Mouse (Mus musculus): ENCODE measurements around the gene Tmtc1. TPM values are rescaled to one million over a fixed set of nuclear protein-coding genes. Genes with fewer than 3 reads are reported as not detected.

Gene Tmtc1
- polyA plus RNA-seq, 1 experiment from 2014 or later, result 0.66 TPM

DNA sequence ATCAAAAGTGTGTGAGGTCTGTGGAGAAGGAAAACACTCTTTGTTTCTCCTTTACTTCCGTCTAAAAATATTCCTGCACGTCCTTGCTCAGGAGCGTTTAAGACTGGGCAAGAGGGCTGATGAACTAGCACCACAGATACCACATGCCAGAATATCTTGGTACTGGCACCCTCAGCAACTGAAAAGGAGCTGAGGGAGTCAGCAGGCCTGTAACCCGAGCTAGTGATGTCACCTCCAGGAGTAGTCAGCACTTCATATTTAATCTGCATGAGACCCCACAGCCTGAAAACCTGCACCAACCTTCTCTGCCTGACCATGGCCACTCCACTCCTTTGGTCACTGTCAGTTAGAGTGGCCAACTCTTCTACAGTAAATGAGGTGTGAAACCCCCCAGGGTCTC lies 5.1 kb downstream of the Tmtc1 start:
- Histone ChIP-seq H3K4me3 (ENCODE audit: low read length) (no peak overlapping the region), H3K27ac (ENCODE audit: low read length) (no peak overlapping the region), H3K9ac (ENCODE audit: low read depth, low read length) (no peak overlapping the region), H3K9me3 (ENCODE audit: control insufficient read depth, low read length) (no peaks in the 10 kb centered on the region), H3K36me3 (ENCODE audit: control insufficient read depth, insufficient read depth, low read length) (no peaks in the 10 kb centered on the region), H3K27me3 (replicated peaks; ENCODE audit: control insufficient read depth, insufficient read depth, low read length) (peaks cover 19% of the 10 kb centered on the region), H3K4me1 (ENCODE audit: control insufficient read depth, insufficient read depth, low read length) (peaks cover 14% of the 10 kb centered on the region), H3K4me2 (ENCODE audit: low read depth, low read length) (no peak overlapping the region)
- no peak for ATAC-seq
- 66% methylated on average over 4 of the region's 4 CpGs for WGBS

- Histone ChIP-seq H3K27ac (ENCODE audit: low read length) (no peak overlapping the region), H3K4me1 (ENCODE audit: control insufficient read depth, insufficient read depth, low read length) (peaks cover 6% of the 10 kb centered on the region), H3K9ac (ENCODE audit: low read depth, low read length) (no peak overlapping the region), H3K36me3 (ENCODE audit: control insufficient read depth, insufficient read depth, low read length) (no peaks in the 10 kb centered on the region), H3K4me3 (ENCODE audit: low read length) (no peak overlapping the region), H3K4me2 (ENCODE audit: low read depth, low read length) (no peak overlapping the region), H3K9me3 (ENCODE audit: control insufficient read depth, low read length) (no peaks in the 10 kb centered on the region), H3K27me3 (replicated peaks; ENCODE audit: control insufficient read depth, insufficient read depth, low read length) (peaks cover 5% of the 10 kb centered on the region)
- ATAC-seq, result no peak
- 95% methylated on average over 1 of the region's 1 CpGs for WGBS
These were observed 6.6 kb downstream of the Tmtc1 start for GRCm38 (mm10) chr6:148437565-148437964.

DNA sequence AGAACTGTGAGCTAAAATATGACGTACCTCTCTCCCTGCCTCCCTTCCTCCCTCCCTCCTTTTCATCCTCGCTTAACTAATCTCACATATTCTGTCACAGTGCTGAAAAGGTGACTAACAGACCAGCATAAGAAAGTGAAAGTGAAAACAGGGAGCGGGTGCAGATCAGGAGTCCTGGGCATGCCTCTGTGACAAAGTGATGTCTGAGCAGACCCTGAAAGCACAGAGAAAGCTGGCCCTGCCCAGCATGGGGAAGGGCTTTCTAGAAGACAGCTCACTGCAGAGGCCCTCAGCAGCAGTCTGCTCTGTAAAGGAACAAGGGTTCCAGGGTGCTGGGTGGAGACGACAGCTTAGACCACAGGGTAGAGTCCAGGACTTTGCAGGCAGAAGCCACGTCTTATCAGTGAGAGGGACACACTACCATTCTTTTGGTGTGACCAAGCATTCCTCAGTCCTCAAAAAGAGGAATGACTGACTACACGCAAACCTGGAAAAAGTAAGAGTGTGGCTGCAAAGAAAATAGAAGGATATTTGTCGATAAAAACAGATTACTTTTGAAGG lies 7.7 kb downstream of the Tmtc1 start:
- 72% methylated on average over 7 of the region's 7 CpGs for WGBS

GRCm38 (mm10) chr6:148421577-148421976 lies 22.6 kb downstream of the Tmtc1 start:
- no peaks in the 10 kb centered on the region for H3K36me3 ChIP-seq (ENCODE audit: control insufficient read depth, insufficient read depth, low read length)
- H3K4me1 ChIP-seq (ENCODE audit: control insufficient read depth, insufficient read depth, low read length), result no peaks in the 10 kb centered on the region
- H3K9me3 ChIP-seq (ENCODE audit: control insufficient read depth, low read length), result no peaks in the 10 kb centered on the region
- no peak for ATAC-seq
- no peak overlapping the region for H3K4me3 ChIP-seq (ENCODE audit: low read length)
- no peak overlapping the region for H3K27ac ChIP-seq (ENCODE audit: low read length)
- 53% methylated on average over 7 of the region's 7 CpGs for WGBS
- H3K9ac ChIP-seq (ENCODE audit: low read depth, low read length), result no peak overlapping the region
- no peak overlapping the region for H3K4me2 ChIP-seq (ENCODE audit: low read depth, low read length)
- H3K27me3 ChIP-seq (replicated peaks; ENCODE audit: control insufficient read depth, insufficient read depth, low read length), result no peaks in the 10 kb centered on the region

More for the DNA sequence above, 7.7 kb downstream of the Tmtc1 start:
- no peaks in the 10 kb centered on the region for H3K36me3 ChIP-seq (ENCODE audit: control insufficient read depth, insufficient read depth, low read length)
- no peaks in the 10 kb centered on the region for H3K4me1 ChIP-seq (ENCODE audit: control insufficient read depth, insufficient read depth, low read length)
- H3K4me3 ChIP-seq (ENCODE audit: low read length), result no peak overlapping the region
- no peaks in the 10 kb centered on the region; the same call in 1 of the 2 replicates for H3K27me3 ChIP-seq (replicated peaks; ENCODE audit: control insufficient read depth, insufficient read depth, low read length)
- H3K27ac ChIP-seq (ENCODE audit: low read length), result no peak overlapping the region
- no peaks in the 10 kb centered on the region for H3K9me3 ChIP-seq (ENCODE audit: control insufficient read depth, low read length)
- ATAC-seq, result peak; percentile 40; the same call in 1 of the 2 replicates
- no peak overlapping the region for H3K9ac ChIP-seq (ENCODE audit: low read depth, low read length)
- H3K4me2 ChIP-seq (ENCODE audit: low read depth, low read length), result no peak overlapping the region

DNA sequence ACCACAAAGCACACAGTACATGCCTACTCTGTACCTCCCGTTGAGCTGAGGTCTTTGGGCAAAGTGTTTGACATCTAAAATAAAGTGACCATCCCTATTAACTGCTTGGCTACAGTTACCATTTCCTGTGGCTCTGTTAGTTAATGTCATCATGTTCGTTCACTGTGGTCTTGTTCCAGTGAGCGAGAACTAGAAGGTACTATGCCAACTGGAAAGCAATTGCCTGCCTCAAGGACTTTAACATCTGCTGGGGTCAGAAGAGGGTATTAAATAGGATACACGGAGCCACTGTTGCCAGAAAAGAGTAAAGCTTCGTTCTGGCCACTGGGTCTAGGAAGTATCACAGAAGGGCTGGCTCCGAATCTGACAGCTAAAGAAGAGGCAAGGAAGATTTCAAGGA lies 23.8 kb downstream of the Tmtc1 start:
- no peaks in the 10 kb centered on the region for H3K9me3 ChIP-seq (ENCODE audit: control insufficient read depth, low read length)
- H3K4me1 ChIP-seq (ENCODE audit: control insufficient read depth, insufficient read depth, low read length), result no peaks in the 10 kb centered on the region
- no peak overlapping the region for H3K4me2 ChIP-seq (ENCODE audit: low read depth, low read length)
- no peak overlapping the region for H3K9ac ChIP-seq (ENCODE audit: low read depth, low read length)
- 77% methylated on average over 6 of the region's 6 CpGs for WGBS
- no peaks in the 10 kb centered on the region for H3K36me3 ChIP-seq (ENCODE audit: control insufficient read depth, insufficient read depth, low read length)
- H3K27ac ChIP-seq (ENCODE audit: low read length), result no peak overlapping the region
- ATAC-seq, result no peak
- H3K4me3 ChIP-seq (ENCODE audit: low read length), result no peak overlapping the region
- H3K27me3 ChIP-seq (replicated peaks; ENCODE audit: control insufficient read depth, insufficient read depth, low read length), result no peaks in the 10 kb centered on the region

DNA sequence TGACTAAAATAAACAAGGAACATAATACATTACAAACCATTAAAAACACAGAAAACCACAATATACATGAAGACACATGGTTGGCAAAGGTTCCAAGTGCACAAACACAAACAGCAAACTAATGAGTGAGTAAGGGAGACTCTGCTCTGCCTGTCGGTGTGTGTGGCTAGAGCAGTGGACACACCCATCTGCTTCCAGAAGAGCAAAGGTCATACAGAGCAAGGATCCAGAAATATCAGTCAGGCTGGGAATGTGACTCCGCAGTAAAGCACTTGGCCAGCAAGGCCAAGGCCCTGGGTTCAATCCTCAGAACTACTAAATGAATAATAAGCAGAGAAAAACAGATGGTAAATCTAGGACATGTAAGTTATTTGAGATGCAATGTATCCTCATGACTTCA lies 27.6 kb downstream of the Tmtc1 start:
- H3K36me3 ChIP-seq (ENCODE audit: control insufficient read depth, insufficient read depth, low read length), result no peaks in the 10 kb centered on the region
- H3K9me3 ChIP-seq (ENCODE audit: control insufficient read depth, low read length), result no peaks in the 10 kb centered on the region
- H3K4me3 ChIP-seq (ENCODE audit: low read length), result no peak overlapping the region
- 66% methylated on average over 2 of the region's 2 CpGs for WGBS
- H3K4me2 ChIP-seq (ENCODE audit: low read depth, low read length), result no peak overlapping the region
- no peak overlapping the region for H3K9ac ChIP-seq (ENCODE audit: low read depth, low read length)
- no peaks in the 10 kb centered on the region for H3K4me1 ChIP-seq (ENCODE audit: control insufficient read depth, insufficient read depth, low read length)
- H3K27ac ChIP-seq (ENCODE audit: low read length), result no peak overlapping the region
- no peaks in the 10 kb centered on the region for H3K27me3 ChIP-seq (replicated peaks; ENCODE audit: control insufficient read depth, insufficient read depth, low read length)
- ATAC-seq, result peak; percentile 90

- Histone ChIP-seq H3K4me1 (ENCODE audit: control insufficient read depth, insufficient read depth, low read length) (no peaks in the 10 kb centered on the region), H3K27ac (ENCODE audit: low read length) (no peak overlapping the region), H3K9me3 (ENCODE audit: control insufficient read depth, low read length) (no peaks in the 10 kb centered on the region), H3K27me3 (replicated peaks; ENCODE audit: control insufficient read depth, insufficient read depth, low read length) (no peaks in the 10 kb centered on the region), H3K36me3 (ENCODE audit: control insufficient read depth, insufficient read depth, low read length) (no peaks in the 10 kb centered on the region), H3K9ac (ENCODE audit: low read depth, low read length) (no peak overlapping the region), H3K4me2 (ENCODE audit: low read depth, low read length) (no peak overlapping the region), H3K4me3 (ENCODE audit: low read length) (no peak overlapping the region)
- ATAC-seq, result no peak
These were observed 30.6 kb downstream of the Tmtc1 start for GRCm38 (mm10) chr6:148413638-148414037.

DNA sequence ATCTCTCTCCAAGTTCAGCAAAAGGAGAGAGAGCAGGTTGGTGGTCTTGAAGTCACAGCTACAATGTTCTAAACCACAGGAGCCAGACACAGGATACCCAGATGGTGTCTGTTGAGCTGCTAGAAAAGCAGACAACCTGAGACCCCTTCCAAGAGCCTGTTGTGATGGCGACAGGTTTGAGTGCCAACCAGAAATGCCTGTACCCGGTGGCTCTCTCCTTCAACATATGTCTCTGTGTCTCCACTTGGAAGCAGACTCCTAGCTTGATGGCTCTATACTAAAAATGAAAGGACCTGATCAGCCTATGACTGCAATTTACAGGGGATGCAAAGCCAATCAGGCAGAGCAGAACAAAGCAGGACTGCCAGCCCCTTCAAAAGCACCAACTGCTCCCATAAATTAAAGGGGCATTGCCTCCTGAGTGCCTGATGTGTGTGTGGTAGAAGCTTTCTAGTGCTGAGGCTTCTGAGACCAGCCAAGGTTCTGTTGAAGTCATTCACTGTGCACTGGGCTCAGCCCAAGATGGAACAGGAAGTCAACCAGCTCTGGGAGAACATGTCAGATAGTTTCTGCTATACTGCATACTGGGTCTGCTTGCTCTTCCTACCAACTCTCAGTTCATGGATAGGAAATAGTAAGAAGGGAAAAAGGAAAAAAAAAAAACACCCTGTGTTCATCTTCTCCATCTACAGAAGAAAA lies 37.2 kb downstream of the Tmtc1 start:
- Histone ChIP-seq H3K36me3 (ENCODE audit: control insufficient read depth, insufficient read depth, low read length) (no peaks in the 10 kb centered on the region), H3K9ac (ENCODE audit: low read depth, low read length) (no peak overlapping the region), H3K27ac (ENCODE audit: low read length) (no peak overlapping the region), H3K4me3 (ENCODE audit: low read length) (no peak overlapping the region), H3K27me3 (replicated peaks; ENCODE audit: control insufficient read depth, insufficient read depth, low read length) (no peaks in the 10 kb centered on the region), H3K4me1 (ENCODE audit: control insufficient read depth, insufficient read depth, low read length) (no peaks in the 10 kb centered on the region), H3K4me2 (ENCODE audit: low read depth, low read length) (no peak overlapping the region), H3K9me3 (ENCODE audit: control insufficient read depth, low read length) (no peaks in the 10 kb centered on the region)
- WGBS, result 62% methylated on average over 2 of the region's 2 CpGs
- ATAC-seq, result no peak

GRCm38 (mm10) chr6:148405599-148405998 lies 38.6 kb downstream of the Tmtc1 start:
- H3K4me2 ChIP-seq (ENCODE audit: low read depth, low read length), result no peak overlapping the region
- no peaks in the 10 kb centered on the region for H3K36me3 ChIP-seq (ENCODE audit: control insufficient read depth, insufficient read depth, low read length)
- no peak overlapping the region for H3K4me3 ChIP-seq (ENCODE audit: low read length)
- no peak overlapping the region for H3K27ac ChIP-seq (ENCODE audit: low read length)
- 43% methylated on average over 2 of the region's 2 CpGs for WGBS
- H3K9ac ChIP-seq (ENCODE audit: low read depth, low read length), result no peak overlapping the region
- H3K4me1 ChIP-seq (ENCODE audit: control insufficient read depth, insufficient read depth, low read length), result no peaks in the 10 kb centered on the region
- no peak for ATAC-seq
- H3K27me3 ChIP-seq (replicated peaks; ENCODE audit: control insufficient read depth, insufficient read depth, low read length), result no peaks in the 10 kb centered on the region
- H3K9me3 ChIP-seq (ENCODE audit: control insufficient read depth, low read length), result no peaks in the 10 kb centered on the region

- Histone ChIP-seq H3K4me1 (ENCODE audit: control insufficient read depth, insufficient read depth, low read length) (no peaks in the 10 kb centered on the region), H3K27me3 (replicated peaks; ENCODE audit: control insufficient read depth, insufficient read depth, low read length) (no peaks in the 10 kb centered on the region), H3K4me2 (ENCODE audit: low read depth, low read length) (no peak overlapping the region), H3K9me3 (ENCODE audit: control insufficient read depth, low read length) (no peaks in the 10 kb centered on the region), H3K27ac (ENCODE audit: low read length) (no peak overlapping the region), H3K9ac (ENCODE audit: low read depth, low read length) (no peak overlapping the region), H3K36me3 (ENCODE audit: control insufficient read depth, insufficient read depth, low read length) (no peaks in the 10 kb centered on the region), H3K4me3 (ENCODE audit: low read length) (no peak overlapping the region)
- 59% methylated on average over 1 of the region's 1 CpGs for WGBS
- ATAC-seq, result no peak
These were observed 39.7 kb downstream of the Tmtc1 start for GRCm38 (mm10) chr6:148404500-148404899.

Data from intestine, embryonic 16.5 days (tissue).